Mouse (Mus musculus): ENCODE data around the gene Lpgat1.
A peak's percentile ranks its signal among the peaks of the same experiment; 100 is the strongest.

The Lpgat1 gene

GRCm38 (mm10) chr1:191717601-191718498 lies at the start of gene Lpgat1:
Gene Lpgat1, plus strand, starts transcription at chr1:191717834.
- peak; percentile 77 for DNase-seq

- DNase-seq = no peak
Observed at GRCm38 (mm10) chr1:191668030-191668429, 49.6 kb upstream of the Lpgat1 start.

- DNase-seq = no peak
Observed at GRCm38 (mm10) chr1:191674071-191674470, 43.6 kb upstream of the Lpgat1 start.

- DNase-seq = no peak
Observed at GRCm38 (mm10) chr1:191681633-191682032, 36.0 kb upstream of the Lpgat1 start.

- no peak for DNase-seq
Observed at GRCm38 (mm10) chr1:191687531-191687930, 30.1 kb upstream of the Lpgat1 start.

- no peak for DNase-seq
Observed at GRCm38 (mm10) chr1:191693231-191693630, 24.4 kb upstream of the Lpgat1 start.

GRCm38 (mm10) chr1:191698253-191698795 lies 19.3 kb upstream of the Lpgat1 start:
- no peak for DNase-seq

- no peak for DNase-seq
Observed at GRCm38 (mm10) chr1:191704535-191704934, 13.1 kb upstream of the Lpgat1 start.

GRCm38 (mm10) chr1:191706541-191707078 lies 11.0 kb upstream of the Lpgat1 start:
- no peak for DNase-seq

GRCm38 (mm10) chr1:191709811-191710210 lies 7.8 kb upstream of the Lpgat1 start:
- no peak for DNase-seq

GRCm38 (mm10) chr1:191712224-191712838 lies 5.3 kb upstream of the Lpgat1 start:
- DNase-seq = no peak

- DNase-seq = no peak
Observed at GRCm38 (mm10) chr1:191713813-191714212, 3.8 kb upstream of the Lpgat1 start.

- DNase-seq = no peak
Observed at GRCm38 (mm10) chr1:191715150-191715549, 2.5 kb upstream of the Lpgat1 start.

- DNase-seq = no peak
Observed at GRCm38 (mm10) chr1:191717141-191717540, 493 bp upstream of the Lpgat1 start.

GRCm38 (mm10) chr1:191718522-191719281 lies 1.1 kb downstream of the Lpgat1 start:
- DNase-seq = peak; percentile 43

GRCm38 (mm10) chr1:191719326-191719725 lies 1.7 kb downstream of the Lpgat1 start:
- peak; percentile 18 for DNase-seq

- DNase-seq = peak; percentile 7
Observed at GRCm38 (mm10) chr1:191720419-191720818, 2.8 kb downstream of the Lpgat1 start.

GRCm38 (mm10) chr1:191722706-191723105 lies 5.1 kb downstream of the Lpgat1 start:
- DNase-seq = no peak

- DNase-seq = no peak
Observed at GRCm38 (mm10) chr1:191723675-191724074, 6.0 kb downstream of the Lpgat1 start.

GRCm38 (mm10) chr1:191724385-191725061 lies 6.9 kb downstream of the Lpgat1 start:
- no peak for DNase-seq

- no peak for DNase-seq
Observed at GRCm38 (mm10) chr1:191732623-191733022, 15.0 kb downstream of the Lpgat1 start.

GRCm38 (mm10) chr1:191733822-191734221 lies 16.2 kb downstream of the Lpgat1 start:
- DNase-seq = no peak

All from cerebellum, adult 9-11 months (tissue).